Mouse (Mus musculus) heart, embryonic 12.5 days (tissue): Measurements from ENCODE around the gene Rdh5. TPM values are rescaled to one million over a fixed set of nuclear protein-coding genes. Genes with fewer than 3 reads are reported as not detected.

Experiments used
- ATAC-seq: fragments of 200-750 bp; cut with Nextera tagmentation; 2 replicates; pipeline ENCODE4 v1.8.0; 2017; ENCODE audit warnings: moderate TSS enrichment, moderate library complexity; ENCODE audit not compliant: insufficient number of reproducible peaks, low FRiP score
- H3K27ac ChIP-seq: fragments of 300-500 bp; sonication (generic); 2 replicates; pipeline ENCODE4 v1.5.1; 2016; ENCODE audit warnings: mild to moderate bottlenecking, moderate library complexity; ENCODE audit not compliant: poor library complexity, severe bottlenecking
- H3K27me3 ChIP-seq: fragments of 300-500 bp; sonication (generic); replicated peaks from 2 replicates; pipeline ENCODE4 v1.6.1; 2016; ENCODE audit warnings: mild to moderate bottlenecking, moderate library complexity
- H3K36me3 ChIP-seq: fragments of 300-500 bp; sonication (generic); 2 replicates; pipeline ENCODE4 v1.6.1; 2016; ENCODE audit warnings: mild to moderate bottlenecking, moderate library complexity
- H3K4me1 ChIP-seq: fragments of 300-500 bp; sonication (generic); replicated peaks from 2 replicates; pipeline ENCODE4 v1.6.1; 2016; ENCODE audit warnings: mild to moderate bottlenecking
- H3K4me2 ChIP-seq: fragments of 300-500 bp; sonication (generic); 2 replicates; pipeline ENCODE4 v1.6.1; 2016; ENCODE audit warnings: mild to moderate bottlenecking, moderate library complexity
- H3K4me3 ChIP-seq: fragments of 300-500 bp; sonication (generic); 2 replicates; pipeline ENCODE4 v1.5.1; 2016; ENCODE audit warnings: mild to moderate bottlenecking
- H3K9ac ChIP-seq: fragments of 300-500 bp; sonication (generic); 2 replicates; pipeline ENCODE4 v1.6.1; 2016; ENCODE audit warnings: mild to moderate bottlenecking, moderate library complexity
- H3K9me3 ChIP-seq: fragments of 300-500 bp; sonication (generic); replicated peaks from 2 replicates; pipeline ENCODE4 v1.6.1; 2016; ENCODE audit warnings: mild to moderate bottlenecking, moderate library complexity
- WGBS: fragments of 180-500 bp; shearing (Covaris S2); methylation state at CpG from one replicate; pipeline ENCODE4 v1.1.7; 2016; 5-methylcytosine and 5-hydroxymethylcytosine counted together
- polyA plus RNA-seq: library from polyadenylated mRNA; unstranded; fragments of >200 nt; fragmentation: Nextera tagmentation; extraction: Ambion mirVana; gene quantifications from 2 replicates; pipeline ENCODE4 v1.2.1, GENCODE M21; 2016

Rdh5 gene
- polyA plus RNA-seq, 1 experiment from 2014 or later, result 6.0 TPM

GRCm38 (mm10) chr10:128889846-128890245, 32.8 kb downstream of the Rdh5 start:
- Histone ChIP-seq H3K9ac (peak overlapping the region; percentile 69; the same call in 1 of the 2 replicates), H3K27me3 (peaks cover 9% of the 10 kb centered on the region), H3K4me1 (peaks cover 43% of the 10 kb centered on the region), H3K27ac (peak overlapping the region; percentile 39; the same call in 1 of the 2 replicates), H3K36me3 (peaks cover 13% of the 10 kb centered on the region), H3K4me2 (peak overlapping the region; percentile 85), H3K9me3 (no peaks in the 10 kb centered on the region), H3K4me3 (peak overlapping the region; percentile 66)
- WGBS, result 15% methylated on average over 2 of the region's 2 CpGs
- ATAC-seq, result no peak

DNA sequence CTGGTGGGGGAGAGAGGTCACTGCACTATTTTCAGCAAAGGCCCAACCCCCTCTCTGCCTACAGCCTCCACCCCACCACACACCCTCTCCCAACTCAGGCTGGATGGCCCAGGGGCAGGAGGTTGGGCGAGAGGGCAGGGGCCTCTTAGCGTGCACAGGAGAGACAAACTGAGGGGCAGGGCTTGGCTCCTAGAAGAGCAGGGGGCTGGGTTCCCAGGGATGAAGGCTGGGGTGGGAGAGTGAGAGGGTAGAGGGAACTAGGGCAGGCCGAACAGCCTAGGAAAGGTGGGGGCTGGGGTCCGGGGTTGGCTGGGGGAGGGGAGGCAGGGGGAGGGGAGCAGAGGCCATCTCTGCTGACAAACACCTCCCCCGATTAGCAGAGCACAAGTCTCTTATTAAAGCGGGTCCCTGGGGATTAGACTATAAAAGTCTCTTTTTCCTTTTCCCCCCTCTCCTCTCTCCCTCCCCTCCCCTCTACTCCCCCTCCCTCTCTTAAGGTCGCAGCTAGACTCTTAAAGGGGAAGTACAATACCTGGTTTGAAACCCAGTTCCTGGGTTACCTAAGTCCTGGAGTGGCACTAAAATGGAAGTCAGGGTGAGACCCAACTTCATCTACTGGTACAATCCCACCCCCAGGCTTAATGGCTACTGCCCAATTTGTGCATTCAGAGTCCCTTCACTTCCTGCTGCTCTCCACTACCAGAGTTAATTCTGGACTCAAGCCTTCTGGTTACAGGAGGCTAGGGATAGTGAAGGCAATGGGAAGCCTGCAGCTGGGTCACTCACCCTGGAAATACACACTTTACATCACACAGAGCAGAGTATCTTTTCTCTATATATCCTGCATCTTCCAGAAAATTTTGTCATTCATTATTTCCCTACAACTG, 33.5 kb downstream of the Rdh5 start:
- Histone ChIP-seq H3K4me1 (peaks cover 42% of the 10 kb centered on the region), H3K4me3 (peak overlapping the region; percentile 66), H3K4me2 (peak overlapping the region; percentile 85), H3K9me3 (no peaks in the 10 kb centered on the region), H3K27me3 (peaks cover 9% of the 10 kb centered on the region), H3K27ac (peak overlapping the region; percentile 69; the same call in 1 of the 2 replicates), H3K36me3 (peaks cover 16% of the 10 kb centered on the region), H3K9ac (peak overlapping the region; percentile 62)
- WGBS, result 5% methylated on average over 6 of the region's 7 CpGs
- ATAC-seq, result peak; percentile 39

DNA sequence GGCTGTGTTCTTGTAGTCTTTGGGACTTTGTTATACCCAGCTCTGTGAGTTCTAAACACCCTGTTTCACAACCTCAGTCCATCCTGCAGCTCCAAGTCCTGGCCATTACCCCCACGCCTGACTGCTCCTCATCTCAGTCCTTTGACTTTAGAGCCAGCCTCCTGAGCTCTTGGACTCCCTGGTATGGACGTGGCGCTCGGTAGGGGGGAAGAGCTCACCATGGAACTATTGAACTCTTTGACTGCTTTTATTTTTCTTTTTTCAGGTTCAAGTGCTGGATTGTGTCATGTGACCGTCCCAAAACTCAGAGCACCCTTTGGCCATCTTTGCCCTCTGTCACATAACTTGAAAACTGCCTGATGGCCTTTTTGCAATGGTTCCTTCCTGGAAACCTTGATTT, 40.6 kb downstream of the Rdh5 start:
- no peak overlapping the region for H3K4me2 ChIP-seq
- ATAC-seq, result no peak
- H3K36me3 ChIP-seq, result peaks cover 35% of the 10 kb centered on the region
- WGBS, result 82% methylated on average over 5 of the region's 5 CpGs
- H3K27ac ChIP-seq, result no peak overlapping the region
- H3K9ac ChIP-seq, result no peak overlapping the region
- H3K4me3 ChIP-seq, result no peak overlapping the region
- no peaks in the 10 kb centered on the region for H3K9me3 ChIP-seq
- H3K4me1 ChIP-seq, result peaks cover 13% of the 10 kb centered on the region
- H3K27me3 ChIP-seq, result no peaks in the 10 kb centered on the region

GRCm38 (mm10) chr10:128878811-128879210, 43.9 kb downstream of the Rdh5 start:
- Histone ChIP-seq H3K9ac (no peak overlapping the region), H3K36me3 (peaks cover 37% of the 10 kb centered on the region), H3K27ac (no peak overlapping the region), H3K9me3 (no peaks in the 10 kb centered on the region), H3K4me2 (no peak overlapping the region), H3K4me3 (no peak overlapping the region), H3K27me3 (no peaks in the 10 kb centered on the region), H3K4me1 (no peaks in the 10 kb centered on the region)
- no peak for ATAC-seq
- WGBS, result 85% methylated on average over 2 of the region's 2 CpGs

- Histone ChIP-seq H3K27ac (no peak overlapping the region), H3K9me3 (no peaks in the 10 kb centered on the region), H3K27me3 (no peaks in the 10 kb centered on the region), H3K4me1 (no peaks in the 10 kb centered on the region), H3K4me3 (no peak overlapping the region), H3K36me3 (peaks cover 41% of the 10 kb centered on the region), H3K9ac (no peak overlapping the region), H3K4me2 (no peak overlapping the region)
- no peak for ATAC-seq
Observed at GRCm38 (mm10) chr10:128878291-128878690, 44.4 kb downstream of the Rdh5 start.

DNA sequence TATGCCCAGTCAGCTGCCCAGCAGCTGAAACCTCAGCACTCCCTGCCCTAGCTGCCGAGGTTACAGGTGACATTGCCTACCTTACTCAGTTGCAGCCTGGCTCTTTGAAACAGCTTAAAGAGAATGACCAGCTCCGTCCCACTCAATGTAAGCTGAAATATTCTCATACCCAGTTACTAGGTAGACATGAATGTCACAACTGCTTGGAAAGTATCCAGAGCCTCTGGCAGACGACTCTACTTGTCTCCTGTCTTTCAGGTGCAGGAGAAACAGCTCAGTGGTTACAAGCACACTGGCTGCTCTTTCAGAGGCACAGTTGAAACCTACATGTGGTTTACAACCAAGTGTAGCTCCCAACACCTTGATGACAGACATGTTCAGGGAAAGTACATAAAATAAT, 52.3 kb downstream of the Rdh5 start:
- no peak overlapping the region for H3K27ac ChIP-seq
- ATAC-seq, result no peak
- H3K4me3 ChIP-seq, result no peak overlapping the region
- H3K36me3 ChIP-seq, result peaks cover 59% of the 10 kb centered on the region
- WGBS, result 77% methylated on average over 3 of the region's 3 CpGs
- no peaks in the 10 kb centered on the region for H3K9me3 ChIP-seq
- no peak overlapping the region for H3K9ac ChIP-seq
- H3K4me1 ChIP-seq, result no peaks in the 10 kb centered on the region
- H3K4me2 ChIP-seq, result no peak overlapping the region
- H3K27me3 ChIP-seq, result no peaks in the 10 kb centered on the region

GRCm38 (mm10) chr10:128866518-128866917, 56.2 kb downstream of the Rdh5 start:
- Histone ChIP-seq H3K4me1 (no peaks in the 10 kb centered on the region), H3K27ac (no peak overlapping the region), H3K27me3 (no peaks in the 10 kb centered on the region), H3K9ac (no peak overlapping the region), H3K4me2 (no peak overlapping the region), H3K36me3 (peaks cover 40% of the 10 kb centered on the region), H3K4me3 (no peak overlapping the region), H3K9me3 (no peaks in the 10 kb centered on the region)
- no peak for ATAC-seq
- 86% methylated on average over 1 of the region's 1 CpGs for WGBS

DNA sequence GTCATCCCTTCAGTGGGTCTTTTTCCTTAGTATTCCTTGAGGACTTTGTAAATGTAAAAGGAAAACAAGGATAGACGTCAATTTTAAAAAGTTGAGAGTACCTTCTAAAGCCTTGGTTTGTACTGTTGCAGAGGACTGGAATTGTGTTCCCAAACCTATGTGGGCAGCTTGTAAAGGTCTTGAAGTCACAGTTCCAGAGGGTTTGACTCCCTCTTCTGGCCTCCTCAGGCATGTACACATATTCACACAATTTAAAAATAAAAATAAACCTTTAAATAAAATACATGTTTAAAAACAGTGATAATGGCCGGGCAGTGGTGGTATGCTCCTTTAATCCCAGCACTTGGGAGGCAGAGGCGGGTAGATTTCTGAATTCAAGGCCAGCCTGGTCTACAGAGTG, 56.6 kb downstream of the Rdh5 start:
- no peak for ATAC-seq
- Histone ChIP-seq H3K36me3 (peaks cover 39% of the 10 kb centered on the region), H3K4me3 (no peak overlapping the region), H3K4me2 (no peak overlapping the region), H3K9ac (no peak overlapping the region), H3K27me3 (no peaks in the 10 kb centered on the region), H3K27ac (no peak overlapping the region), H3K4me1 (no peaks in the 10 kb centered on the region), H3K9me3 (no peaks in the 10 kb centered on the region)
- 81% methylated on average over 3 of the region's 3 CpGs for WGBS

Other genes starting within 250 kb of the Rdh5 start
- 10.7 and 12.8 TPM in 2 replicates for gene Suox, start 248.8 kb downstream of the Rdh5 start, polyA plus RNA-seq
- 71.3 and 72.9 TPM in 2 replicates for gene Rab5b, start 226.6 kb downstream of the Rdh5 start, polyA plus RNA-seq
- gene Pmel, start 218.7 kb downstream of the Rdh5 start, polyA plus RNA-seq, result 0.99 and 1.0 TPM in 2 replicates
- 106 and 109 TPM in 2 replicates for gene Cdk2, start 217.9 kb downstream of the Rdh5 start, polyA plus RNA-seq
- gene Dgka, start 178.0 kb downstream of the Rdh5 start, polyA plus RNA-seq, result 4.4 TPM in 2 replicates
- gene Pym1, start 175.0 kb downstream of the Rdh5 start, polyA plus RNA-seq, result 23.1 and 24.0 TPM in 2 replicates
- 0.83 and 0.93 TPM in 2 replicates for gene Mmp19, start 132.0 kb downstream of the Rdh5 start, polyA plus RNA-seq
- gene Dnajc14, start 118.8 kb downstream of the Rdh5 start, polyA plus RNA-seq, result 48.4 and 51.7 TPM in 2 replicates
- 19.6 and 20.8 TPM in 2 replicates for gene Tmem198b, start 118.5 kb downstream of the Rdh5 start, polyA plus RNA-seq
- gene Sarnp, start 105.6 kb downstream of the Rdh5 start, polyA plus RNA-seq, result 171 and 172 TPM in 2 replicates
- gene Ormdl2, start 101.2 kb downstream of the Rdh5 start, polyA plus RNA-seq, result 36.0 and 39.2 TPM in 2 replicates
- gene Gdf11, start 31.2 kb downstream of the Rdh5 start, polyA plus RNA-seq, result 4.3 and 5.0 TPM in 2 replicates
- 341 and 358 TPM in 2 replicates for gene Cd63, start 21.9 kb downstream of the Rdh5 start, polyA plus RNA-seq
- 161 and 165 TPM in 2 replicates for gene Bloc1s1, start 1.1 kb upstream of the Rdh5 start, polyA plus RNA-seq
- 1.4 and 1.5 TPM in 2 replicates for gene Itga7, start 10.9 kb upstream of the Rdh5 start, polyA plus RNA-seq
- gene Mettl7b, start 38.1 kb upstream of the Rdh5 start, polyA plus RNA-seq, result 0.15 TPM in 1 of 2 replicates, not detected in the other
- not detected in 2 replicates for gene Olfr9, start 66.5 kb upstream of the Rdh5 start, polyA plus RNA-seq
- not detected in 2 replicates for gene Olfr763, start 87.9 kb upstream of the Rdh5 start, polyA plus RNA-seq
- gene Olfr764-ps1, start 117.0 kb upstream of the Rdh5 start, polyA plus RNA-seq, result not detected in 2 replicates
- not detected in 2 replicates for gene Olfr765, start 127.1 kb upstream of the Rdh5 start, polyA plus RNA-seq
- gene Olfr766-ps1, start 146.1 kb upstream of the Rdh5 start, polyA plus RNA-seq, result not detected in 2 replicates
- gene Olfr767, start 160.0 kb upstream of the Rdh5 start, polyA plus RNA-seq, result not detected in 2 replicates
- not detected in 2 replicates for gene Olfr768, start 176.5 kb upstream of the Rdh5 start, polyA plus RNA-seq
- not detected in 2 replicates for gene Olfr769, start 195.0 kb upstream of the Rdh5 start, polyA plus RNA-seq
- gene Olfr770, start 216.1 kb upstream of the Rdh5 start, polyA plus RNA-seq, result not detected in 2 replicates
- not detected in 2 replicates for gene Olfr771, start 241.9 kb upstream of the Rdh5 start, polyA plus RNA-seq